Mouse (Mus musculus) kidney, postnatal 36 days (tissue): ENCODE measurements at regions not wholly inside any gene's neighbourhood (a gene's known extent, or its start where the extent isn't known, plus 50 kb on each side); places are given as distances from the start of the nearest gene placed in this dataset.

Experiments used
- DNase-seq, 2 experiments: peaks; one replicate each; pipeline ENCODE4 v3.0.0; 2021 to 2022; ENCODE audit warnings: mixed read lengths in 2 of 2

DNA sequence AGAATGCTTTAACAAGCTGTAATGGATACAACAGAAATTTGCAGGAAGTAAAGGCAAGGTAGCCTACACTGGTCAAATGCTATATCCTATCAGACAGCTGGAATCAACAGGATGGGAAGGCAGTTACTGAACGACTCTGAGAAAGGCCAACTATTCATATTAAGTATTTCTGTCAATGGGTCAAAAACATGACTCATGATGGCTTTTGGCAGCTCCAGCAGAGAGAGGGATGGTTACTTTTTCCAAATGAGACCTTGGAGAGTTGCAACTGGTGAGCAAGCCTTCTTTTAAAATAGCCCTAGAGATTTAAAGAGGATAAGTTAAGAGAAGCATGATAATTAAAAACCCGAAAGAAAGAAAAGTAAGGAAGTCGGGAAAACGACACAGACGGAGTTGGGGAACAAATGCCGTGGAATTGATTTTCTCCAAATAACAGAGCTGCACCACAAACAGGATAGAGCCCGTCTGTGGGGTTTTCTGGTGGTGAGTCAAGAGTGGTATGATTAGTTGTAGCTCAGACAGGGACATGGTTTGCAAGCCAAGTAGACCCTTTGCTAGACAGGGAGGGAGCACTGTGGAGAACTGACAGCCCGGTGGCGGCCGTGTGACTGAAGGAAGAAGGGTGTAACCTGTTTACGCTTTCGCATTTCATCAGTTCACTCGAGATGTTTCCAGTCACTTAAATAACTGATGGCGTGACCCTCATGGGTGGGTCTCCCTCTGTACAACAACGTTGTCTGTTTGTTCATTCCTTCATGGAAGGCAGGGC, 3638.1 kb upstream of the Gm7489 start:
- no peak for DNase-seq

DNA sequence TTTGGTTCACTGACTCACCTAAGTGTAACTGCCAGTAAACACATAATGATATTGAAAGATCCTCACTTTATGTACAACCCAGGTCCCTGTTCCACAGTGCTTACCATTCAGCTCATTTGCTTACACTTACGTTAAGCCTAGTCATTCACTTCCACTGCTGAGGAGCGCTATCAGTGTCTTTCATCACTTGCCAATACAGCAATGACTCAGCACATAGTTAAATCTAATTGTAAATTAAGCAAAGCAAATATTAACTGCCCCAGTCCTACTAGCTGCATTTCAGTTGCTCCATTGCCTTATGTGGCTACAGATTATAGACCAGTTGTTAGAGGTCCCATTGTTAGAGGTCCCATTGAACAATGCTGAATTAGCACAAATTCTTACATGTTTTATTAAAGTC, 3624.6 kb upstream of the Gm7489 start:
- DNase-seq, result no peak

DNA sequence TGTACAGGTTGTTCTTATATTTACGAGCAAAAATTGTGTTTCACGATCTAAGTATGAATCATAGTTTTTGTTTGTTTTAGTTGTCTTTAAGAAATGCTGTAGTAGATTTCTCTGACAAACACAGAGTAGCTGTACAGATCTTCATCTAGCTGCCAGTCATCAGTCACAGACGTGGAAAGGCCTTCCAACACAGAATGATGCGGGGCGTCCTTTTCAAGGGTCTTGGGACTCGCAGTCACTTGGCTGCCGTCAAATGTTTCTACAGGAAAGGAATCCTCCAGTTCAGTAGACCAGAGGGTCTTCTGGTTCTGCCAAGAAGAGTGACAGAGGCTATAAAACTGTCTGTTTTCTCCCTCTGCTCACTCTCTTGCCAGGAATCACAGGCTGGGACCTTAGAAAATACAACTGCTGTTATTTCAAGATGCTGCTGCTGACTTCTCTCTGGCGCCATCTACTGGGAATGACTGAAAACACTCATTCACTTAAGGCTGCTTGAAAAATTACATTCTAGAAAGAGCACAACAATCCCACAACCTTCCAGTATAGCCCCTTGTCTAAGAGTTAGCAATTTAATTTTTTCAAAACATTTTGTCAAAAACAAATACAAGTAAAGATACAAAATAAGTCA, 3623.3 kb upstream of the Gm7489 start:
- DNase-seq, result peak; percentile 42 to 64

DNA sequence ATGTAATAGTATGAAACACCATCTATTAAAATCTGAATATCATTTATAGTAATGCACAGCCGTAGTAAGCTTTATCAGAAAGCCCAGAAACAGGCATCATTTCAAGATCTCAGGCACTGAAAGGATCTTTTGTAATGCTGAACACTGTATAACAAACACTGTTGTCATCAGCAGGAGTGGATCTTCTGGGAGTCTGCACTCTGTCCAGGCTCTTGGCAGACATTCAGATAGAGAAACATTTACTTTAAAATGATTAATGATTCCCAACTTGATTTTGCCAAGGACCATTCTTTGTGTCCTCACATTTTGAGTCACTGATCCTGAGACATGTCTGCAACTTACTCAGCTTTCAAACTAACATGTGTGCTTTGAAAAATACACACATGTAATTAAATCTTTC, 3617.2 kb upstream of the Gm7489 start:
- DNase-seq, result peak; percentile 15 to 62

DNA sequence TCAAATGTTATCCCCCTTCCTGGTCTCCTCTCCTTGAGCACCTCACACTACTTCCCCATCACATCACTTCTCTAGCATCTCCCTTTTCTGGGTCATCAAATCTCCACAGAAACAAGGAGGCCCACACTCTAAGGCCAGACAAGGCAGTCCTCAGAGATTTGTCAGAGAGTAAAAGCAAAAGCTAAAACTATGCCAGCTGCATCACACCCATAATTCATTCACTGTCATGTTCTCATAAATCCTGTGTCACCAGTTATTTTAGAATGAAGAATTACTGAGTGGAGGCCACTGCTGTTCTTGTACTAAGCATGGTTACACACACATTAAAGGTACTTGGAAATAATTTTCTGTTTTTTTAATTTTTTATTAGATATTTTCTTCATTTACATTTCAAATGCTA, 3613.1 kb upstream of the Gm7489 start:
- DNase-seq, result no peak

DNA sequence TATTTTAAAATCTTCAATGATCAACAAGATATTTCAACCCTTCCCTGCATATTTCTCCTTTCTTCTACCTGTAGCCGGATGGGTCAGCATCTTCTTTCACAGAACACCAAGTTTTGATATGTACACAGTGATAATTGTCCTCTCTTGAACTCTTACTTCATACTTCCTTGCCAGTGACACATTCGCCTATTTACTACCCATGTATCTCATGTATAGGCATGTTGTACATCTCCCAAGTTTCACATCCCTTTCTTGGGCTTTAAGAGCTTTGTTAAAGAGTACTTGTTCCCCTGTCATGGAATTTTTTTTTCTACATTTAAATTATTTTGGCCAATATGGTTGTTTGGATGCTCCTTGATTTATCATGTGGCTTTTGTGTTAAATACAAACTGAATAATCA, 3602.1 kb upstream of the Gm7489 start:
- DNase-seq, result no peak

DNA sequence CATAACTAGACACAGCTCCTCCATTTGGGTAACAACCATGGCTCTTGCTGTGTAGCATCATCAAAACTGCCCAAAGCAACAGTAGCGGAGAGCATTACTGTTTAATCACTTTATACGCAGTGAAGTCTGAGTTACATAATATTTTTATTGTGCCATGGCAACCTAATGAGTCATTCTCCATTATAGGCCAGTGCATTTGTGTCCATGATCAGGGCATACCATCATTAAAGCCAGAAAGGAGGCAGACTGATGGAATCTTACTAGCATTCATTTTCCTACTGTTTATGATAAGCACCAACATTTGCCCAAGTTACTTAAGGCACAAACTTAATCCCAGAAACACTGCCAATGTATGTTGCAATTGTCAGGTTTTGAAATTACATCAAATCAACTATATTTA, 3601.2 kb upstream of the Gm7489 start:
- no peak for DNase-seq

DNA sequence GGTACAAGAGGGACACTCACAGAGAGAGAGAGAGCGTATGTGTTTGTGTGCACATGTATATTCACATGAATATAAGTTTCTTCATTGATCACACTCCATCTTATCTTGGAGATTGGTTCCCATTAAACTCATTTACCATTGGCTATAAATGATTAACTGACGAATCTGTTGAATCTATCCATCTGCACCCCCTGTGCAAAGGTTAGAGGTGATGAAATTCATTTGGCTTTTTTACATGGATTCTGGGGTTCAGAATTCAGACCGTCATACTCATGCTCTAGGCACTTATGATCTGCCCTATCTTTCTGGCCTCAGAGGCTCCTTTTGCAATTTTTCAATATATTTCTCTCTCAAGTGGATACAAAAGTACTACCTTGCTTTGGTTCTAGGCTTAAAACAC, 3582.9 kb upstream of the Gm7489 start:
- DNase-seq, result no peak

DNA sequence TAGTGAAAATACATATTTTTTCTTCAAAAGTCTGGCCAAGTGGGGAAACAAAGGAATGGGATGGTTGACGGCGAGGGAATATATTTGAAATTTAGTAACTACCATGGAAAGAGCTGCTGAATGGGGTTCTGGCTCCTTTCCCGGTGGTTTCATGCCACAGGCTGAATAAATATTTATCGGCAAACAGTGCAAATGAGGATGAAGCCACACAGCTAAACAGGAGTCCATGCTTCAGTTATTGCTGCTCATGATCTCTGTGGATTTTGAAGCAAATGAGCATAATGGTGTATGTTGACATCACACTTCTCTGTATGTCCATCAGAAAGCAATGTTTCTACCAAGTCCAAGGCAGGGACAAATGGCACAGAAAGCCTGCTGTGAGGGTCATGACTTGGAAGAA, 3580.6 kb upstream of the Gm7489 start:
- DNase-seq, result no peak

DNA sequence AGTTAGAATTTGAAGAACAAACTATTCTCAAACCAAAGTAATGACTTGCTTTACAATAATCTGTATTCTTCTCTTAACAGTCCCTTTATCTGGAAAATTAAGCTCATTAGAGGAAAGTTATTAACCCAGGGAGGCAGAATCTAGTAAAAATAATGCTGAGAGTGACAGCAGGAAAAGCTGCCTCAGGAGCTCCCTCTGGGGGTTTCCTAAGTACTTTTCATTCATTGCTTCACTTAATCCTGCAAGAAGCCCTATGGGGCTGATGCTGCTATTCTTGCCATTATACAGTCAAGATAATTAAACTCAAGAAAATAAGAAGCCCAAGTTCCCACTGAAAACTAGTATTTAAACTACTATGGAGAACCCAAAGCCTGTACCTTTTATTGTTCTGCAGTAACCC, 3563.9 kb upstream of the Gm7489 start:
- peak in 1 of 2 experiments; percentile 1 for DNase-seq

DNA sequence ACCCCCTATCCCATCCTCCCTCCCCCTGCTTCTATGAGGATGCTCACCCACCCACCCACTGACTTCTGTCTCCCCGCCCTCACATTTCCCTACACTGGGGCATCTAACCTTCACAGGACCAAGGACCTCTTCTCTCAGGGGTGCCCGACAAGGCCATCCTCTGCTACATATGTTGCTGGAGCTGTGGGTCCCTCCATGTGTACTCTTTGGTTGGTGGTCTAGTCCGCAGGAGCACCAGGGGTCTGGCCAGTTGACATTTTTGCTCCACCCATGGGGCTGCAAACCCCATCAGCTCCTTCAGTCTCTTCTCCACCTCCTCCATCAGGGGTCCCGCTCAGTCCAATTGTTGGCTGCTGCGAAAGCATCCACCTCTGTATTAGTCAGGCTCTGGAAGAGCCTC, 3539.2 kb upstream of the Gm7489 start:
- DNase-seq, result no peak

DNA sequence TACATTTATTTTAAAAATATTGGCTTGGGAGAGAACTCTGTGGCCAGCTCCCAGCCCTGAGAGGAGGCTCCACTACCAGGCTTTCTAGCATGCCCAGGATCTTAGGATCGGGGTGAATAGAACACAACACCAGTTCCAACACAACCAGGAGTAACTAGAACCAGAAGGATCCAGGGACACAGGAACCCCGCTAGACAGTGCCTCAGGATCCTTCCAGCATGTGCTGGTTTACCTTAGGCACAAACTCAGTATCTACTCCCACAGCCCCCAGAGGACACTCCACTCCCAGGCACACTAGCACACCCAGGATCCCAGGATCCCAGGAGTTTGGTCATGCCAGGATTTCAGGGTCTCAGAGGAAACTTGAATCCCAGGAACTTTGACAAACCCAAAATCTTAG, 3537.8 kb upstream of the Gm7489 start:
- no peak for DNase-seq

DNA sequence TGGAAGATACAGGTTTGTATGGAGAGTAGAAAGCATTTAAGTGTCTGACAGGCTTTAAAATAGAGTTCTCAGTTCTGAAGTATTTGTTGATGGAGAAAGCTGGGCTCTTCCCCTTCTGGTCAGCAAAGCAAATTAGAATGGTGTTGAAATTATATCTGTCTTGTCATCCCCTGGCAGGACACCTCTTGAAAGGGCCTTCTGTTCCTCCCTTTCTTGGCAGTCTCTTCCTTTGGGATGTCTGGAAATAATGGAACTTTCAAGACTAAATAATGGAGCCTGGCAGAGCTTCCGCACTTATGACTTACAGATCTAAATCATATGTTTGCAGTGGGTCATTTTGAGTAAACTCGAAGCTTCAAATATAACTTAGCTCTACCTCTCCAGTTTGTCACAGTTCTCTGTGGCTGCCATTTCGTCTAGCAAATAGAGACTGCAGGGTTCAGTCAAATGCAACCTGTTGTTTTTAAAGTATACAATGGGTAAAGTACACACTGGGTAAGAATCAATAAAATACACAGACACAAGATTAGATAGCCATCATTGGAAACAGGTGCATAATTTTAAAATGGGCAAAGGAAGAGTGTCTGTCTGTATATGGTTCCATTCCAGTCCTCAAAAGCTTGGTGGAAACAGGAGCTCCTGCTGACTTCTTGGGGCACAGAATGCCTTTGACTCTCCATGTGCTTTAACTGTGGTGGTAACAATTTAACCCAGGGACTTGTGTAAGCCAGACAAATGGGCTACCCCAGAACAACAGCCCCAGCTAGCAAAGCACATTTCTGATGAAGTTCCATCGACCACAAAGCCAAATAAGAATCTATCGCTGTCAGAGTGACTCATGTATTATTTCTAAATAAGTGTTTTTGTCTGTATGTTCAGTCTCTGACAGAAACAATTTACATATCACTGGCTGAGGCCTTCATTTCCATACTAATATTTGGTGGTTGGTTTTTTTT, 3524.4 kb upstream of the Gm7489 start:
- no peak for DNase-seq

DNA sequence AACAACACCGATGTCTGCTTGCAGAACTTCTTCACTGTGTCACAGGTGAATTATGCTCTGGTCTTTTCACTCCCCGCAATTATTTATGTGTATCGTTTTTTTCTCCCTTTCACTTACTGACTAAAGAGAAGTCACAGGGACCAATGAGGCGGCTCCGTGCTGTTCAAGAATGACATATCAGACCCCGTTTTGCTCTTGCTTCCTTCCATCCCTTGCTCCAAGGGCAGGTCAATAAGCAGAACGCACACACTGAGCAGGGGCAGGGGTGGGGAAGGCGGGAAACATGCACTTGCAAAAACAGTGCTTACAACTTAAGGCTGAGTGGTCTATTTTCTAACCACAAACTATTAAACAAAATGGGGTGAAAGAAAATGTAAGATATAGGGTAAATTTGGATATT, 3523.4 kb upstream of the Gm7489 start:
- DNase-seq, result no peak

DNA sequence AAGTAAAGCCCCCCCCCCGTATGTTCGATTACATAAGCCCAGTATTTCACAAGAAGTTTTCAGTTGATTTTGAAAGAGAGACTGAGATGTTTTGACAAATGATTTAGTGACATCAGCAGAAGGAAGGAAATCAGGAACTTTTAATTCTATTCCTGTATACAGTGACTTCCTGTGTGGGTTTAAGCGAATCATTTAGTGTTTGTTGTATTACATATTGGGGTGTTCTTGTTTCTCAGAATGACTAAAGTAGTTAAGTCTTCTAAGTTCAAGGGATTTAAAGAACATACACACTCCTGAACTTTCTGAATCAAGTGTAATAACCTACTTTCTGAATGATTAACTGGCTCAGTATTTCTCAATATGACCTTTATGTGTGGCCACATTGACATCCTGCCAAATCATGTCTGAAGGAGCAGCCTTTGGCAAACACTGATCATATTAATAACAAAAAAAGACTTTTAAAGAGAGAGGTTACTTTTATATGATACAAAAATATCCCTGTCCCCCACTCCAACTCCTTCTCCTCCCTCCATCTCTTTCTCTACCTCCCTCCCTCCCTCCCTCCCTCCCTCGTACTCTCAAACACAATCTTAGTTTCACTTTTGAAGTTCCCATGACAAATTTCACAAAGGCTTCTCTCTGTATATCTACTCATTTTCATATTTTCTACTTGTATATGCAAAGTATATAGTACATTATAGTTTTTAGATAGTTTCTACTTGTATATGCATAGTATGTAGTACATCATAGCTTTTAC, 3522.8 kb upstream of the Gm7489 start:
- peak in 1 of 2 experiments; percentile 11 for DNase-seq

DNA sequence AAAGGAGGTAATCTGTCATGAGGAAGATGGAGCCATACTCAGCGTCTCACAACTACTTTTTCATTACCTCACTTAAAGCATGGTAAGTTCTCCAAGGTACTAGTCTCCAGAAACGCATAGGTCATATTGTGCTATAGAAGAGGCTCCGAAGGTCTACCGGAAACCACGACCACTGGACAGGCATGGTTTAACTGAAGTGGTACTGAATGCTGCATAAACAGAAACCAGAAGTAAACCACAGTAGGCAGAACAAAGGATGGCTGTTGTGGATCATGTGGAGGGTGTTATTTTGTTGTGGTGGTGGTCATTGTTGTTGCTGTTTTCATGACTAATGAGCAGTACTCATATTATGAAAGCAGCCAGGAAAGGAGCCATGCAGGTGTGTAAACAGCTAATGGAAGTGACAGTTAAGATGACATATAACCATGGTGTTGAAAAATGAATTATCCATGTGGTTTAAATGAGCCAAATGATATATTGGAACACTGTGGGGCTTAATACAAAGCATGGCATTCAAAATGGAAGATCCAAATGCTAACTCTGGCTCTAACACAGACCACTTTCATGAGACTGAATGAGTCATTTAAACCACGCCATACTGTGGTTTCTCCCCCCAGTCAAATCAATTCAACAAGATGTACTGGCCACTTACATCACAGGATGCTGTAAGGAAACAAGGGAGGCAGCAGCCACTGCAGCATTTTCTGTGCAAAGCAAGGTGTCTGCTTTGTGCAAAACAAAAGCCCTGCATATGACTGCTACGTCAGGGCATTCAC, 3484.5 kb upstream of the Gm7489 start:
- no peak for DNase-seq

DNA sequence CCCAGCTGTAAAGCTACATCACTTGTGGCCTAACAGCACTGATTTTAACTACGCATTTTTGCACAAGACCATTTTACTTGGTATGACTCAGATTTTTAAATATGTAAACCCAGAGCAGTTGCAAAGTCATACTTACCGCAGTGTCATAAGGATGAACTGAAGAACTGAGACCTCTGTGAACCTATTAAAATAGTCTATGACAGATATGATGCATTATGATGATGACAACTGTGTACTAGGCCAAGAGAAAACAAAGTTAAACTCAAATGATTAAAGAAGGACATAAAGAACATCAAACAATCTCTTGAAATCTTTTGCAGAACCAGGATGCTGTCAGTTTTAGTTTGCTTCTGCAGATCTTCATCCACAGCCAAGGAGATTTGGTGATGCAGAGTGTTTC, 3483.3 kb upstream of the Gm7489 start:
- no peak for DNase-seq

DNA sequence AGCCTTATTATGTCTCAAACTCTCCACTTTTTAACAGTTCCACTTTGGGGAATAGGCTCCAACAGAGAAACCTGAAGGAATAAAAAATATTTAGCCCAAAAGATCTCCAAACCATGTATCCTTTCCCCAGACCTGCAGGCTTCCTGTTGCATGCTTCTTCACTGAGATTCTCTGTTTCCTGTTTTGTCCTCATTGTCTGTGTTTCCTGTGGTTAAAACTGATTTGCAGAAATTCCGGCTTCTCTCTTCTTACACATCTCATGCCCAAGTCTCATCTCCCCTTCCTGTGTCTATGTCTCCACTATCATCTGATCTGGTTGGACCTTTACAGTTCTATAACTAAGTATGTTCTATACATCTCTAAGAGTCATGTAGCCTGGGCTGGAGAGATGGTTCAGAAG, 3482.2 kb upstream of the Gm7489 start:
- DNase-seq, result no peak

DNA sequence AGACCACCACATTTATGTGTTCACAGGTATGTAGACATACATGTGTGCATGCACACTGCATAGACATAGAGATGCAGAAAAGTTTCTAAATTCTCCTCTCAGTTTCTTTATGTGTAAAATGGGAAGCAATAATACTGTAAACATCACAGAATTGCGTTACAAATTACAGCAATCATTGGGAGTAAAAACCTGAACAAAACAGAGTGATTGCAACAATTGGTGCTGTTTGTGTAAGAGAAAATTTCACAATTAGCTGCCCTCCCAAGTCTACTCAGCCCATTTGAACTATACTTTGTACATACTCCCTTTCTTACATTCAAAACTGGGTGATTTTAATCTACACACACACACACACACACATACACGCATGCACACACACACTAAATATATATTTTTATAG, 3480.8 kb upstream of the Gm7489 start:
- no peak for DNase-seq

DNA sequence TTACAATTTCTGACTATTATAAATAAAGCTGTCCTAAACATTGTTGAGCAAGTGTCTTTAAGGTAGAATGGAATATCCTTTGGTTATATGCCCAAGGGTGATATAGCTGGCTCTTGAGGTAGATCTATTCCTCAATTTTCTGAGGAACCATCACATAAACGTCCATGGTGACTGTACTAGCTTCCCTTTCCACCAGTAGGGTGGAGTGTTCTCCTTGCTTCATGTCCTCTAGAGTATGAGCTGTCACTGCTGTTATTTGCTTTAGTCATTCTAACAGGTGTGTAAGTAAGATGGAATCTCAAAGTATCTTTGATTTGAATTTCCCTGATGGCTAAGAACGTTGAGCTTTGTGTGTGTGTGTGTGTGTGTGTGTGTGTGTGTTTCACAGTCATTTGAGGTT, 3475.7 kb upstream of the Gm7489 start:
- DNase-seq, result no peak

DNA sequence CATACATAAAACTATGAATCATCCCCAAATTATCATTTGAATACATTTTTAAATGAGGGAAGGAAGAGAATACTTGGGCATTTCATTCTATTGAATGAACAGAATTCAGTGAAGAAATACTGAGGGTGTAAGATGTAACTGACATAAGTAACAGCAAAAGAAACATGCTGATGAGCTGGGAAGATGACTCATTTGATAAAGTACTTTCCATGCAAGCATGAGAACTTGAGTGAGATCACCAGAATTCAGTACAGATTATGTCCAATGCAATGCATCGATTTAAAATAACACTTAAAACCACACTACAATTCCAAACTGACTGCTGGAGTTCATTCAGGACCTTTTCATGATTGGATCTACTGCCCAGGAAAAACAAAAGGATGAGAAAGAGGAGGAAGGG, 3467.1 kb upstream of the Gm7489 start:
- DNase-seq, result no peak

DNA sequence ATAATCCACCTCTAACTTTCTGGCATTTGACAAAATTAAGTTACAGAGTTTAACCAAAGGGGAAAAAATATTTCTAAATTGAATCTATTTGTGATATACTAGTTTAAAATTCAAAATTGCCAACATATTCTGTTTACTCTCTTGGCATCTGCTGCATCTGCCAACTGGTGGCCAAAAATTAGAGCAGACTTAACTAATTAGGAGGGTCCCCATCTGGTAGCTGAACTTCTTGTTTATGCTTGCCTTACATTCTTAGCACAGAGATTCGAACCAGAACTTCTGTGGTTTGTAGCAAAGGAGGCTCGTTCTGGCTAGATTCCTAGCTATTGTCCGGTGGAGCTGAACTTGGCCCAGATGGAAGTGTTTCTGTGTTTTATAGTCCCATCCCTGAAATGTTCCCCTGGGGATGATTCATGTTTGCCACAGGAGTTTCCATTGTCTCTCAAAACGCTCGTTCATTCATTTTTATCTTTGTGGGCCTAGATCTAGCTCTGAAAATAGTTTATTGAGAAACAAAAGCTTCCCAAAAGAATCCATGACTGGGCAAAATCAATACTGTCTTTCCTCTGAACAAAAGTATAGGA, 3461.5 kb upstream of the Gm7489 start:
- DNase-seq, result no peak
